Mouse (Mus musculus): ENCODE measurements around the gene Ap1b1. TPM values are rescaled to one million over a fixed set of nuclear protein-coding genes. Genes with fewer than 3 reads are reported as not detected.

The Ap1b1 gene
- total RNA-seq (2021) = 100 to 1,000 TPM; 142 to 146 TPM

GRCm38 (mm10) chr11:4986695-4987486, at the start of gene Ap1b1:
Gene Ap1b1 (plus strand): TSS chr11:4986824.
- peak; percentile 88 to 89 for DNase-seq

GRCm38 (mm10) chr11:4946530-4946929, 40.1 kb upstream of the Ap1b1 start:
- no peak for DNase-seq

- peak; percentile 82 to 84 for DNase-seq
Measured at GRCm38 (mm10) chr11:4946947-4947812, 39.4 kb upstream of the Ap1b1 start.

GRCm38 (mm10) chr11:4947813-4948174, 38.8 kb upstream of the Ap1b1 start, which contains the start of gene Nefh:
Gene Nefh (minus strand): TSS chr11:4948064.
- no peak for DNase-seq

GRCm38 (mm10) chr11:4948792-4949191, 37.8 kb upstream of the Ap1b1 start:
- no peak for DNase-seq

GRCm38 (mm10) chr11:4949256-4950044, 37.2 kb upstream of the Ap1b1 start:
- DNase-seq = no peak

GRCm38 (mm10) chr11:4953401-4953800, 33.2 kb upstream of the Ap1b1 start:
- no peak for DNase-seq

GRCm38 (mm10) chr11:4953918-4954317, 32.7 kb upstream of the Ap1b1 start:
- peak in 1 of 2 experiments; percentile 22 for DNase-seq

- DNase-seq = no peak
Measured at GRCm38 (mm10) chr11:4963099-4963808, 23.4 kb upstream of the Ap1b1 start.

- no peak for DNase-seq
Measured at GRCm38 (mm10) chr11:4966325-4966724, 20.3 kb upstream of the Ap1b1 start.

- no peak for DNase-seq
Measured at GRCm38 (mm10) chr11:4966888-4967287, 19.7 kb upstream of the Ap1b1 start.

GRCm38 (mm10) chr11:4967549-4967948, 19.1 kb upstream of the Ap1b1 start:
- DNase-seq = no peak

GRCm38 (mm10) chr11:4968376-4968775, 18.2 kb upstream of the Ap1b1 start:
- no peak for DNase-seq

- peak in 1 of 2 experiments; percentile 31 for DNase-seq
Measured at GRCm38 (mm10) chr11:4972967-4973870, 13.4 kb upstream of the Ap1b1 start.

- DNase-seq = no peak
Measured at GRCm38 (mm10) chr11:4973871-4974256, 12.8 kb upstream of the Ap1b1 start.

GRCm38 (mm10) chr11:4974376-4975122, 12.1 kb upstream of the Ap1b1 start:
- no peak for DNase-seq

- peak; percentile 43 to 47 for DNase-seq
Measured at GRCm38 (mm10) chr11:4975623-4976022, 11.0 kb upstream of the Ap1b1 start.

- DNase-seq = no peak
Measured at GRCm38 (mm10) chr11:4983010-4983409, 3.6 kb upstream of the Ap1b1 start.

- no peak for DNase-seq
Measured at GRCm38 (mm10) chr11:4983538-4983937, 3.1 kb upstream of the Ap1b1 start.

GRCm38 (mm10) chr11:4984249-4984648, 2.4 kb upstream of the Ap1b1 start:
- DNase-seq = no peak
